Mouse (Mus musculus) naive thymus-derived CD4-positive, alpha-beta T cell, adult 2 months (primary cell): ENCODE measurements at regions not wholly inside any gene's neighbourhood (a gene's known extent, or its start where the extent isn't known, plus 50 kb on each side); places are given as distances from the start of the nearest gene placed in this dataset.

Source experiments
- DNase-seq: peaks from one replicate; pipeline ENCODE4 v3.0.0-alpha.2; 2011; ENCODE audit warnings: low read depth

DNA sequence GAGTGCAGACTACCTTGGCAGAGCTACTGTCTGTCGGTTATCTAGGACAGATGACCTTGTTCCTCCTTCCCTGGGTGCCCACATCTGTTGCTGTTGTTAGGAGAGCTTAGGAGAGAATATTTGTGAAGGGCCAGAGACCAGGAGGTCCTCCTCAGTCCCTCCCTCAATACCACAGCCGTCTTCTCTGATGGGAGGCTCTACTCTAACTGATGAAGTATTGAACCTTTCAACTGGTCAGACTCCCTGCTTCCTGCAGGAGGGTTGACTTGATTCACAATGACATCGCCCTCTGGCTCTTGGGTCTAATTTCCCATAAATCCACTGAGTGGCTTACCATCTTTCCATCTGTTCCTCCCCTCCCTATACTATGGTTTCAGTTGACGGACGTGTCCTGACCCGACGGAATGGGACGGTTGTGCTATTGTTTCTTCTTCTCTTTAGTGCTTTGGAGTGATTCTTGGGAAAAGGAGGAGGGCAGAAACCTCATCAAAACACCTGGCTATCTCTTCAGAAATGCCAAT is 253.3 kb downstream of the Cd83 start:
- DNase-seq: no peak

DNA sequence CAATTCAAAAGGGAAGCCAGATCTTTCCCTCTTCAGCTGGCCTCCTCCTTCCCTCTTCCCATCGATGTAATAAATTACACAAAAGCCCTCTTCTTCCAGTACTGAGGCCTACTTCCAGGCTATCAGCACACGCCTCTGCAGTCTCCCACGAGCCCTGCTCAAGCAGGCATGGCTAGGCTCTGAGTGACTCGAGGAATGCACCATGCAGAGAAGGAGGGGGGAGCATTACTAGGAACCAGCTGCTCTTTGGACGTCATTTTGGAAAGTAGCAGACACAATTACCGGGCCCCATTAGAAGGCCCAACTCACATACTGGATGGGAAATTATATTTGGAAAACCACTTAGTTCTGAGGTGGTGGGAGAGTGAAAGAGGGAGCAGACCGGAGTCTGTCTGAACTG is 253.7 kb downstream of the Cd83 start:
- DNase-seq: no peak

DNA sequence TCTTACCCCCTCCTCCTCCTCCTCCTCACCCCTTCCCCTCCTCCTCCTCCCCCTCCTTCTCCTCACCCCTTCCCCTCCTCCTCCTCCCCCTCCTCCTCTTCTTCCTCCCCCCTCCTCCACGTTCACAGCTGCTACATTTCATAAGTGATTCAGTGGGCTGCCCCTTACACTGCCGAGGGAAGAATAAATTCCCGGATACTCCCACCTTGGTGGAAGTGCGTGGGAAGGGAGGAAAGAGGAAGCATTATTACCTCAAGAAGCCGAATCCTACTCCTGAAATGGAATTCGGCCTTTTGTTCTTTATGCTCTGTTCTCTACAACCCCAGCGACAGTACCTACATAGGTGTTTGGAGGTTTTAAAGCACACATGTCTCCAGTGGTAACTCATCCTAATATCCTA is 256.1 kb downstream of the Cd83 start:
- no peak for DNase-seq

DNA sequence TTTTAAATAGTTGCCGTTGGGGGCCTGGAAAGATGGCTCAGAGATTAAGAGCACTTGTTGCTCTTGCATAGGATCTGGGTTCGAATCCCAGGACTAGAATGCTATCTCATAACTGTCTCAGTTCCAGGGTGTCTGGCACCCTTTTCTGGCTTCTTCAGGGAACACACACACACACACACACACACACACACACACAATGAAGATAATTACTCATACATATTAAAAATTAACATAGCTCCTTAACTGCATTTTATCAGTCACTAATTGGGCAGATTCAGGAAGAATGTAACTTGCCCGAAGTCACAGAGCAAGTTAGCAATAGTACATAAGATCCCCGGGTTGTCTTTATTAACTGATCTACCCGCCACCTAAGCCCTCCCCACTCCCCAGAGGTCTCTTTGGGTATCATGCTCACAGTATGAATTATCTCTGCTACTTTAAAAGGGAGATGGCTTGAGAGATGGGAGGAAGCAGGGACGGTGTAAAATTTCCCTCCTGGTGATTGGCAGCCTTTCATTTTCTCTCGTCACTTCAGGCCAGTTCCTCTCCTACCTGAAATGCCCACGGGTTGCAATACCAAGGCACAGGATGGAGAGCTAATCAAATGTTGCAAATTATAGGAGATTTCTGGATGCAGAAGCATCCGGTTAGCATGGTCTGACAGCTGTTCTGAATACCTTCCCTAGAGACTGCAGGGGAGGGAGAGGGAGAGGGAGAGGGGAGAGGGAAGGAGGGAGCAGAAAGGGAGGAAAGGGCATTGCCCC is 258.3 kb downstream of the Cd83 start:
- no peak for DNase-seq

DNA sequence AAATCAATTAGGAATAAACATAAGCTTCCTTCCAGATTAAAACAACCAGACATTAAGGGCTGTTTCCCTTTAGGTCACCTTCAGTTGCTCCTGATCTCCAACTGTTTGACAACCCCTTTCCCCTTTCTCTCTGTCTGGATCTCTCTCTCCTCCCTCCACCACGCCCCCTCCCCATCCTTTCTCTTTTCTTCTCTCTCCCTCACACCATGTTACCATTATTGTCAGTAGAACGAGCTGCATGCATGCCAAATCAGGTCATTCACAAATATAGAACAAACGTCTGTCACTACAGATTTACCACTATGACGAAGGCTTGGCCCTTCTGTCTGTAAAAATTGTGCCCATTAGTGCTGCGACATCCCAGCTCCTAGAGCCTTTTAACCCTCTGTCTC is 258.9 kb downstream of the Cd83 start:
- DNase-seq: no peak

DNA sequence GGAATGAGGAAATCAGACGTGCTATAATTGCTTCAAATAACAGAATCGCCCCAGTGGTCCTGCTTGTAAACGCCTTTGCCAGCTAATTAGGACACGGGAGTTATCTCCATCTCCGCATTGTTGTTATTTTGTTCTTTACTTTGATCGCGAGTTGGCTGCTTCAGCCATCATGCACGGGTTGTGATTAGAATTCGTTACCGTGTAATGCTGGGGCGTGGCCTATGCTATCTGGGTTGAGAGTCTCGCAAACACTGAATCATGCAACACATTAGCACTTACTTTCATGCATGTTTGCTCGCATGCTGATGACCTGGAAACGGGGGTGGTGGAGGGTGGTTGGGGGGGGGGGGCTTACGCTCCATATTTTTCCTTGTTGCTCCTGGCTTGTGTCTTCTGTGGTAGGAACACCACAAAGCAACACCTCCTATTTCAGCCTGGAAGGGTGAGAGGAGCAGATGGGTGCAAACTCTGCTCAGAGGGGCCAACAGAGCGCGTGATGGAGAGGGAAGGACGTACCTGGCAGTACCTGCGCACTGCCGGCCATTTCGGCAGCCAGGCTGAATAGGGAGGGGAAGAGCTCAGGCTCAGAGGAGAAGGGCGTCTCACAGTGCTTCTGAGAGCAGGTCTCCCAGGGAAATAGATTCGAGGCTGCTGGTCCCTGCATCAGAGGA is 260.1 kb downstream of the Cd83 start:
- no peak for DNase-seq

DNA sequence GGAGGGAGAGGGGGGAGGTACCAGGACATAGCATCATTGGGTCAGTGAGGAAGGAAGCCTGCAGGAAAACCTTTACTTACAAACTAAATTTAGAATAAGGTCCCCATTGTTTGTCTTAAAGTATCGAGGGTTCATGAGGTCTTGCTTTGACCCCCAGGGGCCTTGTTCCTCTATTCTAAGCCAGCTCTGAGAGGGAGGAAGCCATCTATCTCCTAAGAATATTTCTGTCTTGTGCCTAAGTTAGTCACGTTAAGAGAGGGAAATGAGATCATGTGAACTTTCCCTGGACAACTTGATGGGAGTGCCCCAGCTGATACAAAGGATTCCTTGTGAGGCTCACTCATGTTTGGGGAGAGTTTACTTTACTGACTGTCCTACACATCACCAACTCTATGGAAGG is 261.9 kb downstream of the Cd83 start:
- no peak for DNase-seq

DNA sequence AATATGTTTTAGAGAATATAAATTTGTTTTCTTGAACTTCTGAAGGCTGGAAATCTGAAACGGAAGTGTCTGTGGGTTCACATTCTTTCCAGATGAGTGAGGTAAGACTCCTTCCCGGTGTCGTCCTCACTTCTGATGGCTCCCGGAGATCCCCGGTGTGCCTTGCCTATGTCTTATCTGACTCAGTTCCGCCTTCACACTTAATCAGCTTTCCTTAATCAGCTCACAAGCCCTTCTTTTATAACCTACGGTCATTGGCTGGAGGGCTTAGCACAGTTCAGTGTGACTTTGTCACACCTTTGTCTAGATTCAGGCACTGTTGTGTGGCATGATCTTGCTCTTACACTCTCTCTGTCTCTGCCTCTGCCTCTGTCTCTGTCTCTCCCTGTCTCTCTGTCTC is 269.6 kb downstream of the Cd83 start:
- DNase-seq: no peak

DNA sequence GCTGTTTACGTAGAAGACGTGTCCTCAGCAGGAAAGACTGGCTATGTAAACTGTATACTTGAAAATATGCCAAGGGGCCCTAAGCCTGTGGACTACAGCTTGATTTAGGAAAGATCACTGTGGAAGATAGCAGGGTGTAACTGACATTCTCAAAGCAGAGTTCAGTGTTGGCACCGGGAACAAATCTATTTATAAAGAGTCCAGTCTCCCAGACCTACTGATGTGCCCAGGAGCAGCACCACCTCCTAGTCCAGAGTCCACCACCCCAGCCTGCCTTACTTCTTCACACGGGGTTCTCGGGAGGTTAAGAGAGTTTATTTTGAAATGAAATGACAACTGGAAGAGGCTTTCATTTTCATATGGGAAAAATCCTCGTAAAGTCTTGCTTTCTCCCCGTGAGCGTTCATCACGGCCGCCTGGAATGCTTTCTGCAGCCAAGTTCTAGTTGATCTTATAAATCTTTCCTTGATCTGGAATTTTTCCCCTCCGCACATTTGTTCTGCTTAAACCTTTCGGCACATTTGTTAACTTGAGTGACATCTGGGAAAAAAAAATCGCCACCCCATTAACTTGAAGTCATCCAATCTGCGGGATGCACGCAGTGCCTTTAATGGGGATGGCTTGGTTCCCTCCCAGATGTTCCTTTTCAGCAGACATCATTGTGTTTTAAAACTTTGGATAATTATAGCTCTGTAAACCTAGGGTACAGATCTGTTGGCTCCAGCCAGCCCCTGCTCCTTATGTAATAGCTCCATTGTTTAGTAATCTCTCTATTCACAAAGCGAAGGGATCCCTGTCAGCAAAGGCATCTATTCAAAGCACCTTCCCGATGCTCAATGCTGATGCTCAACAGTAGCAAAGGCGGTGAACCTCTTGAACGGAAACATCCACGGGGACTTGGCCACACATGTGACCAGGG is 271.3 kb downstream of the Cd83 start:
- DNase-seq: no peak

DNA sequence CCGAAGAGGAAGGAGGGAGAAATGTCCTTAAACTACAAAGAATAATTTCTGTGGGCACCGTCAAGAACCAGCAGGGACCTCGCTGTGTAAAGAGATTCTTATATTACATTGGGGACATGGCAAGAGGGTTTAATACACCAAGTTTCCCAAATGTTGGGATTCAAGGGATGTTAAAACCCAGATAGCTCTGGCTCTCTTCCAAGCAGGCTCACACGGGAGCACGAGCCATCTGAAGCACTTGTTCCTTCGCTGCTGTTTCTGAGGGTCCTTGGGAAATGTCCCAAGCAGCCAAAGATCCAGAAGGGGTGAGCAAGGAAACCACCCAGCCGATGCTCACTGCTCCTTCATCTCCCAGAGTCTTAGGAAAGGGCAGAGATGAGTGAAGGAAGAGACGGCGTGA is 272.1 kb downstream of the Cd83 start:
- no peak for DNase-seq

DNA sequence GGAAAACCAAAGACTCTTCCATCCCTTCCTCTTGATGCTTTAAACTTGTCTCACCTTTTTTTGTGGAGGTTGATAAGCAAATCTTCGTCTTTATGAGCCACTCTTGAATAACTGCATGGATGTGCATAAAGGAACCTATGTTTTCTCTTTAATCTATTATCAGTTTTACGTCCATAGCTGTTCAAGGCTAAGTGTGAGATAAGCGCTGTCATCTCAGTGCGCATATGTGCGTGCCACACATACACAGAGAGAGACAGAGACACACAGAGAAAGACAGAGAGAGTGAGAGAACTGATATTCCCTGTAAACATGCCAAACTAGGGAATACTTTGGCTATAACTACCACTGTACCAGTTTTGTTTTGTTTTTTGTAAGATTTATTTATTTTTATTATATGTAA is 273.0 kb downstream of the Cd83 start:
- no peak for DNase-seq

DNA sequence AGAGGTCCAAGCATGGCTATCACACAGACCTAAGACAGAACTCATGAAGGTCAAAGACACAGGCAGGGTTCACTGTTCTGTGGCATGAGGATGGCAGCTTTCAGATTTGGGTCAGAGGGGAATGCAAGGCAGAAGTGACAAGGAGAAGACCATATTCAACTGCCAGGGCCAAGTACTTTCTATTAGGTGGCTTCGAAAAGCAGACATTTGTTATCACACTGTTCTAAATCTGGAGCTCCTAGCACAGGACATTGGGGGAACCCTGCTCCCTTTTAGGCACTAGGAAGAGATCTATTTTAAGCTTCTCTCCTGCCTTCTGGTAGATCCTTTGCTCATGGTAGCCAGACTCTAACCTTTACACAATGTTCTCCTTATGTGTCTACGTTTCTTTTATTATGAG is 273.7 kb downstream of the Cd83 start:
- no peak for DNase-seq

DNA sequence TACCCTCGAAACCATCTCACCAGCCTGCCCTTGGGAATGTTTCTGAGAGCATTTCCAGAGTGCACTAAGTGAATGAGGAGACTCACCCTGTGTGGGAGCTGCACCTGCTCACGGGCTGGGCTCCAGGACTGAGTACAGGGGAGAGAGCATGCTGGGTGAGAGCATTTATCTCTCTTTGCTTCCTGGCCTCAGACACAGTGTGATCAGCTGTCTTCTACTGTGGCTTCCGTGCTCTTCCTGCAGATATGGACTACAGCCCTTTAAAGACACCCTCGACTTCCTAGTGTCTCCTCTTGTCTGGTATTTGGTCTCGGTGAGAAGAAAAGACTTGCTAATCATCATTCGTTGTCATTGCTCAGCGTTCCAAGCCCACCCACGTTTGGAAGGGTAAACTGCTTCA is 274.9 kb downstream of the Cd83 start:
- peak; percentile 41 for DNase-seq

DNA sequence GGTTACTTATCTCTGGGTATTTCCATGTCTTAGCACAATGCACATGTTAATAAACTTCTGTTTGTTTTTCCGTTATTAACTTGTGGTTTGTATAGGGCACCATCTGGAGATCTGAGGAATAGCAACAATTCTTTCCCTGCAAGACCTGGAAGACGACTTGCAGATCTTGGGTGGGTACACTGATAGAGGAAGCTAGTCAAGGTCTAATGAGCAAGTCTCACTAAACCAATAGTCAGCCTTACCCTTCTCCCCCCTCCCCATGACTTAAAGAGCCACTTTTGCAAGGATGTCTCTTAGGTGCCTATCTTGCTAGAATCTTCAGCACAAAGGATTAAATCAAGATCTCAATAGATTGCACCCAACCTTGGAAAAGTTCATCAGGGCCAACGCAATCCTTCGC is 276.7 kb downstream of the Cd83 start:
- no peak for DNase-seq

DNA sequence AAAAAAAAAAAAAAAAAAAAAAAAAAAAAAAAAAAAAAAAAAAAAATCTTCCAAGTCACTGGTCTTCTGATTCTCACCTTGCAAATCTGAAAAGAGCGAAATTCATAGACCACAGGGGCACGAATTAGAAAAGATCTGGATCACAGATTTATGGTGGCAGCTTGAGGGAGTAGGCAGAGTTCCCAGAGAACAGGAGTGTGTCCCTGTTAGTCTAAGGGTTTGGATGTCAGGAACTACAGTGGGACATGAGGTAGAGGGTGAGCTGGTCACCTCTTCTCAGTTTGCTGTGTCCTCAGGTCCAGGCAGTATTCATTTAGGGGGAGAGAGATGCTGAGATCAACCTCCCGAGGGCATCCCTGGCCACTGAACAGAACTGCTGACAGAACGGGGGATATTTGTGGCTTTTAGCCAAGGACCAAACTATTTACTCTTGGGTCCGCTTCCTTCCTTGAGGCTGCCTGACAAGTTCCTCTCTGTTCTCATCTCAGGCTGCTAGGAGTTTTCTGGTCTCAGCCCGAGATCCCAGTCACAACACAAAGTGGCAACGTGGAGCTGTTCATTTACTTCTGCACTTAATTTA is 277.2 kb downstream of the Cd83 start:
- no peak for DNase-seq

DNA sequence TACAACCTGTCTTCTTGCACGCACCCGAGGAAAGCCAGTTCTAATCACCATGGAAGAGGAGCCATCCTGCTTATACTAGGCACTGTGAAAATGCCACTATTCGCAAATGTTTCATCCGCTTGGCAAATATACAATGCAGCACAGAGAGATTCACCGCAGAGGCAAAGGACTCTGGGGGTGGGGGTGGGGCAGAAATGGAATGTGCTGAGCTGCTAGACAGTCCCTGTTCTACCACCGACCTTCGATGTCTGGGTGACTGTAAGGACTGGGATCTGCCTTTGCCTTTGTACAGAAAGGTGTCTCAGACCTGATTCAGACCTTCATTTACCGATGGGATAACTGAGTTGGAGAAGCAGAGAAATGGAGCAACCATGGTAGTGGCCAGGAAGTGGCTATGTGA is 278.7 kb downstream of the Cd83 start:
- no peak for DNase-seq

DNA sequence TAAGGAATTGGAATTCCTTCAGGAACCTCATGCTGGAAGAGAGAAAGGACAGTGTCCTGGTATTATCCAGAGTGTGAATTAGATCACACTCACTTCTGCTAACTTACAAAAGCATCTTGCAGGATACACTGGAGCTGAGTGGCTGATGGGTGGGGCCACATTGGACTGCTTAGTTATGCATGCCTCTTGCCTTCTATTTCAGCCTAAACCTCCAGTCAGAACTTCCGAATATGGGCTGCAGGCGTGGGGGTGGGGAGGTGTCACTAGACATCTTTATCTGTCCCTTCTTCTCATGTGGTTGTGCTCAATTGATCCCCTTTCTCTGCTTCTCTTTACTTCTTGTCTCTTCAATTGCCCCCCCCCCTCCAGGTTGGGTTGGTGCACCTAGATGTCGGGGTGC is 279.5 kb downstream of the Cd83 start:
- DNase-seq: no peak

DNA sequence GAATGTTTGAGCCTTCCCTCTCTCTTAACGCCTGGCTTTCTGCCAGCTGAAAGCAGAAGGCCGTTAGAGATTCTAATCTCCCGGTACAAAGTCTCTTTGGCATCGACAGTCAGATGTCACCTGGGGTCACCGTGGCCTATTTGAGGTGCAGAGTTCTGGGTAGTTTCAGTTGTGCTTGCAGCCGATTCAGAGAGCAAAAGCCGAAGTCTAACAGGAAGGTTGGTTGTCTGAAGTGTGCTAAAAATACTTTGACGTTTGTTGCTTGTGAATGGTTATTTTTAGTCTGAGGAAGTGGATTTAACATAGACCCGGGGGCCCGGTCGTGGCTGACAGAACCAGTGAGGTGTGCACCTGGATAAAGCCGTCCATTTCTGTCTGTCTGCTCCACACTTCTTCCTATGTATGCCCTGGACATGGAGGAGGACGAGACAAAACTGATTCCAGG is 281.2 kb downstream of the Cd83 start:
- DNase-seq: peak; percentile 76

DNA sequence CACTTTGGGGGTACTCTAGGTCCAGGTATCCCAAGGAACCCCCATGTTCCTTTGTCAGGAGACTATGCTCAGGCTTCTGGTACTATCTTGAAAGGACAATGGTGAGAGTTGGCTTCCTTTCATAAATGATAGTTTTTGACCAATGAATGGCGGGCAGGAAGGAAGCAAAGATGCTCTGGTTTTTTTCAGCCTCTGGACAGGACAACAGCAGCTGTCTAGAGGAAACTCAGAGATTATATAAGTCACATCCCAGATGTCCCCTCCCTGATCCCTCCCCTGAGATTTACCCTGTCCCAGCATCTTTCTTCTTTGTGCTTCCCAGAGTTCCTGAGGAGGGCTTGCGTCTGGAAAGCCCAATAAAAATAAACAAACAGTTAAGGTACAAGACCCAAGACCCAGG is 282.7 kb downstream of the Cd83 start:
- DNase-seq: no peak

DNA sequence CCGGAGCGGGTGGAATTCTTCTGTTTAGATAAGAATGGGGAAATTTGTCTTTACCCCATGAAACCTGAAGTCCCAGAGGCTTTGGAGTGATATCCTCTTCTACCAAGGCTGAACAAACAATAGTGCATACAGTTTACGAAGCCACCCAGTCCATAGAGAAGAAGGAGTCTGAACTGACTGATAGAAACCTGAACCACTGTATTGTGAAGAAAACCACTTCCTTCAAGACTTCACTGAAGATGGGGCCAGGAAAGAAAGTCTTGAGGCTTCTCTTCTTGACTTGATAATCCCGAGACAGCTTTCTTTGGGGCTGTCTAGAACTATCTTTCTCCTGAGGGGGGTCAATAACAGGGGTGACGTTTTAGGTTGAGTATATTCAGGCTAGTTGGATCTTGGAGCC is 284.4 kb downstream of the Cd83 start:
- DNase-seq: peak; percentile 58

DNA sequence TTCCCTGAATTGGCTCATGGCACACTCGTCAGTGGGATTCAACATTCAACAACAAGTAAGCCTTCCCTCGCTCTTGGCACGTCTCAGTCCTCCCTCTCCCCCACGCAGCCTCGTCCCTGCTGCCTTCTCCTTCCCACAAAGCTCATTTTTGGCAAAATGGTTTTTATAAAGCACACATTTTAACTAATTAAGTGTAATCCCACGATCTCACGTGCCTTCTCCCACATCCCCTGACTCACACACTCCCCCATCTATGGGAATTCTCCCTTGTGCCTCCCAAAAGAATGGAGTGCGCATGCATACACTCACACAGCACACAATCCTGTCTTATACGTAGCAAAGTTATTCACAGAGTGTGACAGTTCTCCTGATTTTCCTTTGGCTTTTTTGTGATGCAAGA is 288.5 kb downstream of the Cd83 start:
- no peak for DNase-seq

DNA sequence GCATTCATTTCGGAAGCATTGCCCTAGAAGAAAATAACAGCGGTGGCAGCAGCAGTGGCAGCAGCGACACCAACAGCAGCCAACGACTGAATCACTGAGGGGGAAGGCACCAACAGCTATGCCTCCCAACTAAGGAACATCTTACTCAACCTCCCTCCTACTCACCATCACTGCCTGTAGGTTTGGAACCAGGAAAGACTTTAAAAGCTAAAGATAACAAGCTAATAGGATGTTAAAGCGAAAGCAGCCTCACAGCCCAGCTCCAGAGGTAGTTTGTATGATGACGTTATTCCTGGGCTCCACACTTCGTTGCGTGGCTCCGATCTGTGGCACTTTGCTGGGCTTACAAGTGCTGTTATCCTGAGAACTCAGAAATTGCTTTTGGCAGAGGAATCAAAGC is 289.6 kb downstream of the Cd83 start:
- no peak for DNase-seq
